Mouse (Mus musculus): Measurements from ENCODE around the gene Sp4. TPM values are rescaled to one million over a fixed set of nuclear protein-coding genes. Genes with fewer than 3 reads are reported as not detected.
A peak's percentile ranks its signal among the peaks of the same experiment; 100 is the strongest.

Gene Sp4
- polyA plus RNA-seq, 1 experiment from 2014 or later: 7.8 TPM

GRCm38 (mm10) chr12:118263878-118264277 is 37.4 kb downstream of the Sp4 start:
- H3K27ac ChIP-seq: no peak overlapping the region
- no peak overlapping the region for H3K4me3 ChIP-seq (replicated peaks)
- no peaks in the 10 kb centered on the region for H3K9me3 ChIP-seq (replicated peaks)
- no peaks in the 10 kb centered on the region for H3K27me3 ChIP-seq
- H3K9ac ChIP-seq: no peak overlapping the region
- WGBS: 63% methylated on average over 1 of the region's 1 CpGs
- peaks cover 9% of the 10 kb centered on the region; the same call in 1 of the 2 replicates for H3K36me3 ChIP-seq
- H3K4me1 ChIP-seq: no peaks in the 10 kb centered on the region
- H3K4me2 ChIP-seq: no peak overlapping the region
- ATAC-seq (replicated peaks; ENCODE audit: low FRiP score): no peak

- Histone ChIP-seq H3K4me2 (no peak overlapping the region), H3K4me1 (no peaks in the 10 kb centered on the region), H3K27ac (peak overlapping the region; percentile 30; the same call in 1 of the 2 replicates), H3K9ac (no peak overlapping the region), H3K27me3 (no peaks in the 10 kb centered on the region), H3K9me3 (replicated peaks) (no peaks in the 10 kb centered on the region), H3K36me3 (no peaks in the 10 kb centered on the region; the same call in 1 of the 2 replicates), H3K4me3 (replicated peaks) (no peak overlapping the region)
- WGBS: 23% methylated on average over 1 of the region's 1 CpGs
- peak; percentile 82 for ATAC-seq (replicated peaks; ENCODE audit: low FRiP score)
Observed at GRCm38 (mm10) chr12:118255292-118255782, 45.9 kb downstream of the Sp4 start.

- H3K4me2 ChIP-seq: no peak overlapping the region
- no peak overlapping the region for H3K4me3 ChIP-seq (replicated peaks)
- no peaks in the 10 kb centered on the region for H3K36me3 ChIP-seq
- H3K27me3 ChIP-seq: no peaks in the 10 kb centered on the region
- 39% methylated on average over 3 of the region's 3 CpGs for WGBS
- no peaks in the 10 kb centered on the region for H3K9me3 ChIP-seq (replicated peaks)
- no peak overlapping the region for H3K9ac ChIP-seq
- no peak overlapping the region for H3K27ac ChIP-seq
- no peak for ATAC-seq (replicated peaks; ENCODE audit: low FRiP score)
- no peaks in the 10 kb centered on the region for H3K4me1 ChIP-seq
Observed at GRCm38 (mm10) chr12:118221182-118221581, 80.1 kb downstream of the Sp4 start.

- Histone ChIP-seq H3K9me3 (replicated peaks) (no peaks in the 10 kb centered on the region), H3K27ac (no peak overlapping the region), H3K4me3 (replicated peaks) (no peak overlapping the region), H3K27me3 (no peaks in the 10 kb centered on the region), H3K9ac (no peak overlapping the region), H3K36me3 (no peaks in the 10 kb centered on the region), H3K4me2 (no peak overlapping the region), H3K4me1 (no peaks in the 10 kb centered on the region)
- no peak for ATAC-seq (replicated peaks; ENCODE audit: low FRiP score)
Observed at GRCm38 (mm10) chr12:118220062-118220461, 81.2 kb downstream of the Sp4 start.

GRCm38 (mm10) chr12:118212163-118212562 is 89.1 kb downstream of the Sp4 start:
- Histone ChIP-seq H3K9me3 (replicated peaks) (no peaks in the 10 kb centered on the region), H3K4me3 (replicated peaks) (no peak overlapping the region), H3K27ac (no peak overlapping the region), H3K4me2 (no peak overlapping the region), H3K27me3 (no peaks in the 10 kb centered on the region), H3K36me3 (no peaks in the 10 kb centered on the region), H3K9ac (no peak overlapping the region), H3K4me1 (no peaks in the 10 kb centered on the region)
- WGBS: 71% methylated on average over 2 of the region's 2 CpGs
- no peak for ATAC-seq (replicated peaks; ENCODE audit: low FRiP score)

GRCm38 (mm10) chr12:118198386-118199093 is 102.7 kb downstream of the Sp4 start, which contains the start of gene Dnah11:
Gene Dnah11 (minus strand): TSS chr12:118199043.
- ATAC-seq (replicated peaks; ENCODE audit: low FRiP score): peak; percentile 100
- Histone ChIP-seq H3K4me3 (replicated peaks) (peak within 1 kb of the TSS; percentile 53), H3K4me1 (peaks cover 6% of the 10 kb centered on the region; the same call in 1 of the 2 replicates), H3K36me3 (no peaks in the 10 kb centered on the region), H3K9ac (no peak within 1 kb of the TSS; the same call in 1 of the 2 replicates), H3K27ac (no peak within 1 kb of the TSS), H3K4me2 (peak within 1 kb of the TSS; percentile 91), H3K9me3 (replicated peaks) (no peaks in the 10 kb centered on the region), H3K27me3 (peaks cover 59% of the 10 kb centered on the region)
- WGBS: under 1% methylated on average over 47 of the region's 47 CpGs

- Histone ChIP-seq H3K4me1 (peaks cover 6% of the 10 kb centered on the region; the same call in 1 of the 2 replicates), H3K27ac (no peak overlapping the region), H3K27me3 (peaks cover 68% of the 10 kb centered on the region), H3K4me3 (replicated peaks) (no peak overlapping the region), H3K36me3 (no peaks in the 10 kb centered on the region), H3K9me3 (replicated peaks) (no peaks in the 10 kb centered on the region), H3K4me2 (no peak overlapping the region), H3K9ac (no peak overlapping the region)
- no peak for ATAC-seq (replicated peaks; ENCODE audit: low FRiP score)
- 79% methylated on average over 2 of the region's 2 CpGs for WGBS
Observed at GRCm38 (mm10) chr12:118196583-118196982, 104.7 kb downstream of the Sp4 start.

- no peaks in the 10 kb centered on the region for H3K9me3 ChIP-seq (replicated peaks)
- no peak for ATAC-seq (replicated peaks; ENCODE audit: low FRiP score)
- peaks cover 43% of the 10 kb centered on the region for H3K27me3 ChIP-seq
- no peaks in the 10 kb centered on the region for H3K36me3 ChIP-seq
- no peak overlapping the region for H3K9ac ChIP-seq
- H3K27ac ChIP-seq: no peak overlapping the region
- no peak overlapping the region for H3K4me3 ChIP-seq (replicated peaks)
- H3K4me2 ChIP-seq: no peak overlapping the region
- H3K4me1 ChIP-seq: peaks cover 18% of the 10 kb centered on the region
- WGBS: 84% methylated on average over 3 of the region's 3 CpGs
Observed at GRCm38 (mm10) chr12:118189535-118189934, 111.7 kb downstream of the Sp4 start.

- Histone ChIP-seq H3K9me3 (replicated peaks) (no peaks in the 10 kb centered on the region), H3K4me1 (peaks cover 18% of the 10 kb centered on the region), H3K9ac (no peak overlapping the region), H3K27ac (no peak overlapping the region), H3K36me3 (no peaks in the 10 kb centered on the region), H3K4me3 (replicated peaks) (no peak overlapping the region), H3K4me2 (no peak overlapping the region), H3K27me3 (peaks cover 26% of the 10 kb centered on the region)
- 65% methylated on average over 2 of the region's 2 CpGs for whole genome bisulfite sequencing
- no peak for ATAC-seq (replicated peaks; ENCODE audit: low FRiP score)
Observed at GRCm38 (mm10) chr12:118187663-118188062, 113.6 kb downstream of the Sp4 start.

GRCm38 (mm10) chr12:118186881-118187489 is 114.3 kb downstream of the Sp4 start:
- Histone ChIP-seq H3K9me3 (replicated peaks) (no peaks in the 10 kb centered on the region), H3K27me3 (peaks cover 32% of the 10 kb centered on the region), H3K27ac (no peak overlapping the region), H3K9ac (no peak overlapping the region), H3K4me2 (no peak overlapping the region), H3K4me3 (replicated peaks) (no peak overlapping the region), H3K36me3 (no peaks in the 10 kb centered on the region), H3K4me1 (peaks cover 18% of the 10 kb centered on the region)
- 0 out of 2 replicates have a peak, but pooled peaks have one; percentile 16 for ATAC-seq (replicated peaks; ENCODE audit: low FRiP score)
- 13% methylated on average over 4 of the region's 4 CpGs for WGBS

- 7% methylated on average over 4 of the region's 4 CpGs for WGBS
- H3K4me1 ChIP-seq: peaks cover 18% of the 10 kb centered on the region
- H3K9ac ChIP-seq: no peak overlapping the region
- no peaks in the 10 kb centered on the region for H3K36me3 ChIP-seq
- H3K4me3 ChIP-seq (replicated peaks): no peak overlapping the region
- H3K27ac ChIP-seq: no peak overlapping the region
- no peaks in the 10 kb centered on the region for H3K9me3 ChIP-seq (replicated peaks)
- ATAC-seq (replicated peaks; ENCODE audit: low FRiP score): peak; percentile 79
- H3K4me2 ChIP-seq: no peak overlapping the region
- H3K27me3 ChIP-seq: peaks cover 32% of the 10 kb centered on the region
Observed at GRCm38 (mm10) chr12:118186120-118186880, 114.9 kb downstream of the Sp4 start.
